Mouse (Mus musculus): ENCODE results near the gene Zfyve27. TPM values are rescaled to one million over a fixed set of nuclear protein-coding genes. Genes with fewer than 3 reads are reported as not detected.

Zfyve27 gene
- polyA plus RNA-seq, 1 experiment from 2014 or later, result 15.2 TPM

GRCm38 (mm10) chr19:42138517-42139285 is 25.1 kb upstream of the Zfyve27 start:
- Histone ChIP-seq H3K4me2 (no peak overlapping the region), H3K4me1 (replicated peaks; ENCODE audit: control insufficient read depth, insufficient read depth, low read length) (peaks cover 15% of the 10 kb centered on the region), H3K9me3 (ENCODE audit: control insufficient read depth, low read length) (no peaks in the 10 kb centered on the region), H3K9ac (ENCODE audit: low read depth, low read length) (no peak overlapping the region), H3K27me3 (replicated peaks; ENCODE audit: control insufficient read depth, insufficient read depth, low read length) (no peaks in the 10 kb centered on the region), H3K36me3 (ENCODE audit: control insufficient read depth, insufficient read depth, low read length) (no peaks in the 10 kb centered on the region), H3K4me3 (ENCODE audit: low read depth, low read length) (no peak overlapping the region), H3K27ac (ENCODE audit: low read depth, low read length) (no peak overlapping the region)
- WGBS, result 79% methylated on average over 15 of the region's 15 CpGs
- no peak for DNase-seq (ENCODE audit: low spot score)
- no peak for ATAC-seq (replicated peaks; ENCODE audit: low FRiP score)

GRCm38 (mm10) chr19:42139724-42140517 is 23.8 kb upstream of the Zfyve27 start:
- no peak overlapping the region for H3K9ac ChIP-seq (ENCODE audit: low read depth, low read length)
- H3K4me3 ChIP-seq (ENCODE audit: low read depth, low read length), result no peak overlapping the region
- H3K27ac ChIP-seq (ENCODE audit: low read depth, low read length), result no peak overlapping the region
- ATAC-seq (replicated peaks; ENCODE audit: low FRiP score) (no peak), DNase-seq (ENCODE audit: low spot score) (no peak)
- H3K9me3 ChIP-seq (ENCODE audit: control insufficient read depth, low read length), result no peaks in the 10 kb centered on the region
- no peak overlapping the region for H3K4me2 ChIP-seq
- no peaks in the 10 kb centered on the region for H3K27me3 ChIP-seq (replicated peaks; ENCODE audit: control insufficient read depth, insufficient read depth, low read length)
- peaks cover 8% of the 10 kb centered on the region for H3K4me1 ChIP-seq (replicated peaks; ENCODE audit: control insufficient read depth, insufficient read depth, low read length)
- H3K36me3 ChIP-seq (ENCODE audit: control insufficient read depth, insufficient read depth, low read length), result no peaks in the 10 kb centered on the region
- 70% methylated on average over 5 of the region's 5 CpGs for whole genome bisulfite sequencing

GRCm38 (mm10) chr19:42141998-42142397 is 21.8 kb upstream of the Zfyve27 start:
- DNase-seq (ENCODE audit: low spot score) (no peak), ATAC-seq (replicated peaks; ENCODE audit: low FRiP score) (no peak; the same call in 1 of the 2 replicates)
- no peaks in the 10 kb centered on the region for H3K9me3 ChIP-seq (ENCODE audit: control insufficient read depth, low read length)
- no peak overlapping the region for H3K4me3 ChIP-seq (ENCODE audit: low read depth, low read length)
- 70% methylated on average over 3 of the region's 3 CpGs for WGBS
- peaks cover 2% of the 10 kb centered on the region; the same call in 1 of the 2 replicates for H3K4me1 ChIP-seq (replicated peaks; ENCODE audit: control insufficient read depth, insufficient read depth, low read length)
- H3K36me3 ChIP-seq (ENCODE audit: control insufficient read depth, insufficient read depth, low read length), result no peaks in the 10 kb centered on the region
- H3K27me3 ChIP-seq (replicated peaks; ENCODE audit: control insufficient read depth, insufficient read depth, low read length), result no peaks in the 10 kb centered on the region; the same call in none of the 2 replicates
- no peak overlapping the region for H3K4me2 ChIP-seq
- H3K27ac ChIP-seq (ENCODE audit: low read depth, low read length), result no peak overlapping the region
- no peak overlapping the region for H3K9ac ChIP-seq (ENCODE audit: low read depth, low read length)

GRCm38 (mm10) chr19:42142757-42143156 is 21.0 kb upstream of the Zfyve27 start:
- Histone ChIP-seq H3K4me1 (replicated peaks; ENCODE audit: control insufficient read depth, insufficient read depth, low read length) (peaks cover 2% of the 10 kb centered on the region; the same call in 1 of the 2 replicates), H3K4me2 (no peak overlapping the region), H3K9ac (ENCODE audit: low read depth, low read length) (no peak overlapping the region), H3K27me3 (replicated peaks; ENCODE audit: control insufficient read depth, insufficient read depth, low read length) (peaks cover under 1% of the 10 kb centered on the region), H3K36me3 (ENCODE audit: control insufficient read depth, insufficient read depth, low read length) (no peaks in the 10 kb centered on the region), H3K27ac (ENCODE audit: low read depth, low read length) (no peak overlapping the region), H3K4me3 (ENCODE audit: low read depth, low read length) (no peak overlapping the region), H3K9me3 (ENCODE audit: control insufficient read depth, low read length) (no peaks in the 10 kb centered on the region)
- no peak for ATAC-seq (replicated peaks; ENCODE audit: low FRiP score)
- DNase-seq (ENCODE audit: low spot score), result no peak
- WGBS, result 84% methylated on average over 2 of the region's 2 CpGs

GRCm38 (mm10) chr19:42144067-42144466 is 19.7 kb upstream of the Zfyve27 start:
- no peak overlapping the region for H3K27ac ChIP-seq (ENCODE audit: low read depth, low read length)

GRCm38 (mm10) chr19:42144541-42145167 is 19.1 kb upstream of the Zfyve27 start:
- 30% methylated on average over 8 of the region's 8 CpGs for WGBS
- no peaks in the 10 kb centered on the region for H3K36me3 ChIP-seq (ENCODE audit: control insufficient read depth, insufficient read depth, low read length)
- H3K9me3 ChIP-seq (ENCODE audit: control insufficient read depth, low read length), result no peaks in the 10 kb centered on the region
- no peak overlapping the region for H3K4me3 ChIP-seq (ENCODE audit: low read depth, low read length)
- H3K27ac ChIP-seq (ENCODE audit: low read depth, low read length), result no peak overlapping the region
- no peak overlapping the region for H3K4me2 ChIP-seq
- peaks cover 17% of the 10 kb centered on the region for H3K4me1 ChIP-seq (replicated peaks; ENCODE audit: control insufficient read depth, insufficient read depth, low read length)
- DNase-seq (ENCODE audit: low spot score) (peak; percentile 68), ATAC-seq (replicated peaks; ENCODE audit: low FRiP score) (no peak)
- no peak overlapping the region for H3K9ac ChIP-seq (ENCODE audit: low read depth, low read length)
- H3K27me3 ChIP-seq (replicated peaks; ENCODE audit: control insufficient read depth, insufficient read depth, low read length), result peaks cover 17% of the 10 kb centered on the region

More at GRCm38 (mm10) chr19:42144067-42144466, 19.7 kb upstream of the Zfyve27 start:
- Histone ChIP-seq H3K27me3 (replicated peaks; ENCODE audit: control insufficient read depth, insufficient read depth, low read length) (peaks cover 14% of the 10 kb centered on the region), H3K36me3 (ENCODE audit: control insufficient read depth, insufficient read depth, low read length) (no peaks in the 10 kb centered on the region), H3K4me3 (ENCODE audit: low read depth, low read length) (no peak overlapping the region), H3K4me1 (replicated peaks; ENCODE audit: control insufficient read depth, insufficient read depth, low read length) (peaks cover 13% of the 10 kb centered on the region), H3K9ac (ENCODE audit: low read depth, low read length) (no peak overlapping the region), H3K9me3 (ENCODE audit: control insufficient read depth, low read length) (no peaks in the 10 kb centered on the region), H3K4me2 (no peak overlapping the region)
- WGBS, result 45% methylated on average over 6 of the region's 6 CpGs
- ATAC-seq (replicated peaks; ENCODE audit: low FRiP score), result no peak
- no peak for DNase-seq (ENCODE audit: low spot score)

- Histone ChIP-seq H3K4me2 (no peak overlapping the region), H3K9ac (ENCODE audit: low read depth, low read length) (no peak overlapping the region), H3K27ac (ENCODE audit: low read depth, low read length) (no peak overlapping the region), H3K9me3 (ENCODE audit: control insufficient read depth, low read length) (no peaks in the 10 kb centered on the region), H3K27me3 (replicated peaks; ENCODE audit: control insufficient read depth, insufficient read depth, low read length) (peaks cover 17% of the 10 kb centered on the region), H3K4me1 (replicated peaks; ENCODE audit: control insufficient read depth, insufficient read depth, low read length) (peaks cover 17% of the 10 kb centered on the region), H3K36me3 (ENCODE audit: control insufficient read depth, insufficient read depth, low read length) (no peaks in the 10 kb centered on the region), H3K4me3 (ENCODE audit: low read depth, low read length) (no peak overlapping the region)
- no peak for DNase-seq (ENCODE audit: low spot score)
- 59% methylated on average over 4 of the region's 4 CpGs for WGBS
- no peak for ATAC-seq (replicated peaks; ENCODE audit: low FRiP score)
Measured at GRCm38 (mm10) chr19:42145210-42145609, 18.5 kb upstream of the Zfyve27 start.

- H3K36me3 ChIP-seq (ENCODE audit: control insufficient read depth, insufficient read depth, low read length), result no peaks in the 10 kb centered on the region
- no peaks in the 10 kb centered on the region for H3K9me3 ChIP-seq (ENCODE audit: control insufficient read depth, low read length)
- H3K27me3 ChIP-seq (replicated peaks; ENCODE audit: control insufficient read depth, insufficient read depth, low read length), result peaks cover 17% of the 10 kb centered on the region
- DNase-seq (ENCODE audit: low spot score) (no peak), ATAC-seq (replicated peaks; ENCODE audit: low FRiP score) (no peak)
- no peak overlapping the region for H3K4me3 ChIP-seq (ENCODE audit: low read depth, low read length)
- no peak overlapping the region for H3K4me2 ChIP-seq
- 81% methylated on average over 2 of the region's 2 CpGs for WGBS
- H3K27ac ChIP-seq (ENCODE audit: low read depth, low read length), result no peak overlapping the region
- peaks cover 17% of the 10 kb centered on the region for H3K4me1 ChIP-seq (replicated peaks; ENCODE audit: control insufficient read depth, insufficient read depth, low read length)
- no peak overlapping the region for H3K9ac ChIP-seq (ENCODE audit: low read depth, low read length)
Measured at GRCm38 (mm10) chr19:42145731-42146130, 18.0 kb upstream of the Zfyve27 start.

Measured in liver, embryonic 11.5 days (tissue).